Mouse (Mus musculus) embryo, embryonic 10 days (tissue): Measurements from ENCODE around the gene Nprl2.

Experiments
- DNase-seq: peaks from one replicate; pipeline ENCODE4 v3.0.0-alpha.2; 2015; ENCODE audit warnings: low spot score

The Nprl2 gene

DNA sequence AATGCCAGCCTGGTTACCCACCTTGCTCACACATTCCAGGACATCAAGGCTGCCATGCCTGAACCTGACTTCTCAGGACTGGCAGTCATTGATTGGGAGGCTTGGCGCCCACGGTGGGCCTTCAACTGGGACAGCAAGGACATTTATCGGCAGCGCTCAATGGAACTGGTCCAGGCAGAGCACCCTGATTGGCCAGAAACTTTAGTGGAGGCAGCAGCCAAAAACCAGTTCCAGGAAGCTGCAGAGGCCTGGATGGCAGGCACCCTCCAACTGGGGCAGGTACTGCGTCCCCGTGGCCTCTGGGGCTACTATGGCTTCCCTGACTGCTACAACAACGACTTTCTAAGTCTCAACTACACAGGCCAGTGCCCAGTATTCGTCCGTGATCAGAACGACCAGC, 35.8 kb downstream of the Nprl2 start:
- no peak for DNase-seq

DNA sequence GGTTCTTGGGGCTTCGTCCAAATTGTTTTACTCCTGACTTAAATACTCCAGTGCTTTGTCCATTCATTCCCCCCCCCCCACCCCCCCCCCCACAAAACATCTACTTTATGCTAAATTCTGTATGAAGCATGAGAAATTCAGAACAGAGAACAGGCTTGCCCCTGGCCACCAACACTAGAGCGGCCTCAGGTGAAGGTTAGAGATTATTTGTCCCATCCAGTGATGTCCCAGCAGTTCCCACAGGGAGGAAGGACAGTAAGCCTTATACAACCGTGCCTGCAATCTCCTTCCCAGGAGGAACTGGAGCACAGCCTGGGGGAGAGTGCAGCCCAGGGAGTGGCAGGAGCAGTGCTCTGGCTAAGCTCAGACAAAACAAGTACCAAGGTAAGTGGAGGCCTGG, 36.6 kb downstream of the Nprl2 start, which contains the start of gene Naa80:
Naa80 (plus strand) TSS at position 301 of the 400 bp plus-strand sequence.
- no peak for DNase-seq

DNA sequence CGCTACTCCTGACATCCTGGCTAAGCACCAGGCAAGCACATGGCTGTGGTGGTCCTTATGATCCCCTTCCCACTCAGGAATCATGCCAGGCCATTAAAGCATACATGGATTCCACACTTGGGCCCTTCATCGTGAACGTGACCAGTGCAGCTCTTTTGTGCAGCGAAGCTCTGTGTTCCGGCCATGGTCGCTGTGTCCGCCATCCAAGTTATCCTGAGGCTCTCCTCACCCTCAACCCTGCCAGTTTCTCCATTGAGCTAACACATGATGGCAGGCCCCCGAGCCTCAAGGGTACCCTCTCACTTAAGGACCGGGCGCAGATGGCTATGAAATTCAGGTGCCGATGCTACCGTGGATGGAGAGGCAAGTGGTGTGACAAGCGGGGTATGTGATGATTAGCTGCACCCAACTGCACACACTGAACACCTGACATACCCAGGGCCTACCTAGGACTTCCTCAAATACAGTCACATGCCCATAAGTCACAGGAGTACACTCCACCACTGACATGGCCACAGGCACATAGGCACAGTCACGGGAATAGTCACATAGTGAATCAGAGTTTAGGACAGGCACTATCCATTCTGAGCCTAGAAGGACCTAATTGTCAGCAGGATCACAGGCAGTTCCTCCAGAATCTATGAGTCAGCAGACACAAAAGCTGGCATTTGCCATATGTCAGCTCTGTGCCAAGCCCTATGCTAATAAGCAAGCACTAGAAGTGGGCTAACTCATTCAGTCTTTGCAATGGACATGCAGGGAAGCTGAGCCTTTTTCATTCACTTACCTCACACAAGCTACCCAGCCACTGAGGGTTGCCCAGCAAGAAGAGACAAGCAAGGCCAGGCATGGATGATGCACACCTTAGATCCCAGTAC, 37.2 kb downstream of the Nprl2 start:
- DNase-seq, result no peak

DNA sequence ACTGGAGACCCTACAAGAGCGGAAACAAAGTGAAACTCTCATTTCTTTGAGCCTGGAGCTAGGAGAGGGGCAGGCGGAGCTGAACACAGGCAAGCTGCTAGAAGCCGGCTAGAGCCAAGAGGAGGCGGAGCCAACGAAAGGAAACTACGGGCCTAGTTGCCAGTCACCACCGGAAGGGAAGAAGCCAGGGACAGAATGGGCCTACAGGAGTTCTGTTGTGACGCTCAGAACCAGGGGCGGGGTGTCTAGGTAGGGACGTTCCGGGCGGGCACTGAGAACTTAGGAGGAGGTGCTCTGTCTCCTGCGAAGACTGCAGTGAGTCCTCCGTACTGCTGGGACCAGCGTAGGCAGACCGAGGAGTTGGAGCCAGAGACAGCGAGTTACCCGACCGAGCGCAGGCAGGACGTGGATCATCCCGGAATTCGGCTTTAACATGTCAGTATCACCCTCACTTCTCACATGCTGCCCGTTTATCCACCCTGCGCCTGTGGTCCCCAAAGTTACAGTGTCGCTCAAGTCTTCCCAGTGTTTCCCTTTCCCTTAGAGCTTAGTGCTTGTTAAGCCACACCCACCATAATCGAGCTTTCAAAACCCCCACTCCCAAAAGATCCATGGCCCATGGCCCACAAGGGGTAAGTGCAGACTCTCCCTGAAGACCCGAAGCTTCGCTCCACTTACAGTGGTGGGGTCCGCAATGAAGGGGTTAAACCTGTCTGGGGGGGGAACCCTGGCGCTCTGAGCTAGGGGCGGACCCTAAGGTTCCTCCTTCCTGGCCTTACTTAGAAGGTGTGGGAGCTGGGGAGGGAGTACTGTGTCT, 38.7 kb downstream of the Nprl2 start, which contains the start of gene Hyal3:
Hyal3 (plus strand) TSS at position 318 of the 817 bp plus-strand sequence.
- peak; percentile 93 for DNase-seq

DNA sequence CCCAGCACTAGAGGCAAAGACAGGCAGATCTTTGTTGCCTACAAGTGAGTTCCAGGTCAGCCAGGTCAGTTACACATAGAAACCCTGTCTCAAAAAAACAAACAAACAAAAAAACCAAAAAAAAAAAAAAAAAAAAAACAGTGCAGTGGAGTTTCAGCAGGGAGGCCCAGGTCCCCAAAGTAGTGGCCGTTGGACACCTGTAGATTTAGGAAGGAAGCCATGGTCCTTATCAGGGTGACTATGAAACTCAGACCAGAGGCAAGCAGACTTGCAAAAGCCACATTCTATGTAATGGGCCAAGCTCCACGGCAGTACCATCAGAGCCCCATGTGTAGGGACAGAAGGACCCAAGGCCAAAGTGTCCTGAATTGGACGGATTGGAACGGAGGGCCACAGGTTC, 39.6 kb downstream of the Nprl2 start:
- no peak for DNase-seq

DNA sequence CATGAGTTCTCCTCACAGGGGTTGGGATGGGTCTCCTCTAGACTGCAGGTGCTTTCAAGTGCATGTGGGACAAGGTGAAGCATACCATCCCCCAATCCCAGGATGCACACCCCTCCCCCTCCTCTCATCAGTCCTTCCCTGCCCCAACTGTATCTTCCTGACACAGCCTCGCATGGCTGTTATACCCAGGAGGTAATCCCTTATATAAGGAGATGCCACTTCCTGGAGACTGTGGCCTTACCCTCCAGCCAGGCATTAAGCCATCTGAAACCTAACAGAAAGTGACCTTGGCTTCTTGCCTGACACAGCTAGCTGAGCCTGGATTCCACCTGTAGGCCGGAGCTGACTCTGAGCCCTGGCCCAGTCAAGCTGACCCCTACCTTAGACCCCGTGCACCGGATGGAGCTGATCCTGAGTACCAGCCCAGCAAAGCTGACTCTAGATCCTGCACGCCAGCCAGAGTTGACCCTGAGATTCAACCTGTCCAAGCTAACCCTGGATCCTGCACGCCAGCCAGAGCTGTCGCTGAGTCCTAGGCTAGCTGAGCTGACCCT, 40.6 kb downstream of the Nprl2 start:
- no peak for DNase-seq

DNA sequence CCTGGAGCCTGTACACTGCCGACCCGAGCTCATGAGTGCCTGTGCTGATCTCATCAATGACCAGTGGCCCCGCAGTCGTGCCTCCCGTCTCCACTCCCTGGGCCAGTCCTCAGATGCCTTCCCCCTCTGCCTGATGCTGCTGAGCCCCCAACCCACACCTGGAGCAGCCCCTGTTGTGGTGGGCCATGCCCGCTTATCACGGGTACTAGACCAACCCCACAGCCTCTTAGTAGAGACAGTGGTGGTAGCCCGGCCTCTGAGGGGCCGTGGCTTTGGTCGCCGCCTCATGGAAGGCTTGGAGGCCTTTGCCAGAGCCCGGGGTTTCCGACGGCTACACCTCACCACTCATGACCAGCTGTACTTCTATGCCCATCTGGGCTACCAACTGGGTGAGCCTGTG, 41.1 kb downstream of the Nprl2 start:
- DNase-seq, result no peak

DNA sequence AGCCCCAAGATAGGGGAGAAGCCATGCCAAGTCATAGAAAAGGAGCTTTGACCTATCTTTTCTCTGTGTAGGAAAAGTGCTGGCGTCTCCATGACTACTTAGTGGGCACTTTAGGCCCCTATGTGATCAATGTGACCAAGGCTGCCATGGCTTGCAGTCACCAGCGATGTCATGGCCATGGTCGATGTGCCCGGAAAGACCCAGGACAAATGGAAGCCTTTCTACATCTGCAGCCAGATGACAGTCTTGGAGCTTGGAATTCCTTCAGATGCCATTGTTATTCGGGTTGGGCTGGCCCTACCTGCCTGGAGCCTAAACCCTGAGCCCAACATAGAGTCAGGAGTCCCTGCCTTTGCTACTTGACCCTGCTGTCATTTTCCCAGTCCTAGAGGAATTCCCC, 44.5 kb downstream of the Nprl2 start:
- DNase-seq, result no peak

DNA sequence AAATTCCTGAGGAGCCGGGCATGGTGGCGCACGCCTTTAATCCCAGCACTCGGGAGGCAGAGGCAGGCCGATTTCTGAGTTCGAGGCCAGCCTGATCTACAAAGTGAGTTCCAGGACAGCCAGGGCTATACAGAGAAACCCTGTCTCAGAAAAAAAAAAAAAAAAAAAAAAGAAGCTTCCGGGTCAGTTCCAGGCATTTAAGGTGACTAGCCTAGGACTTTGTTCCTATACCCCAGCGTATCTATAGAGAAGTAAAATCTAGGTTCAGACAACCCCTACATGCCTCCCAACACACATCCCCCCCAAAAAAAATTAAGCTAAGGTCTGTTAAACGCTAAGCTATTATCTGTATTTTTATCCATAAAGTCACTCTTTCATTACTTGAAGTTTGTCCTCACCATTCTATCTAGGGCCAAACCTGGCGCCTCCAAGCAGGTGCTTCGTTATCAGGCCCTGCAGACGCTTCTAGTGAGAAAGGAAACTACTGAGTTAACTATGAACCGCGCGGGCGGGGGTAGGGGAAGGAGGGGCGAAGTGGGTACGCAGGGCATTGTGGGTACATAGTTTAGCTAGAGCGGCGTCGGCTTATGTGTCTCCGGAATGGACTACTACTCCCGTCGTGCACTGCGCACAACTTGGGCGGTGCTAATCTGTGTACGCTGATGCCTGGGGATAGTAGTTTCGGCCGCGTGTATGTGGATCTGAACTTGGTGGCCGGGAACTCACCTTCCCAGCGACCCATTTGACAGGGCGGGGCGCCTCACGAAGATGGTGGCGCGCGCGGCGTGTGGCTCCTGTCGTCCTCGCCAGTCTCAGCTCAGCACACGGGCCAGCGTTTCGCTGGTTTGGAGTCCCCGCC, 45.2 kb downstream of the Nprl2 start, which contains the start of gene Ifrd2:
Ifrd2 (plus strand) TSS at position 669 of the 859 bp plus-strand sequence.
- peak; percentile 100 for DNase-seq

DNA sequence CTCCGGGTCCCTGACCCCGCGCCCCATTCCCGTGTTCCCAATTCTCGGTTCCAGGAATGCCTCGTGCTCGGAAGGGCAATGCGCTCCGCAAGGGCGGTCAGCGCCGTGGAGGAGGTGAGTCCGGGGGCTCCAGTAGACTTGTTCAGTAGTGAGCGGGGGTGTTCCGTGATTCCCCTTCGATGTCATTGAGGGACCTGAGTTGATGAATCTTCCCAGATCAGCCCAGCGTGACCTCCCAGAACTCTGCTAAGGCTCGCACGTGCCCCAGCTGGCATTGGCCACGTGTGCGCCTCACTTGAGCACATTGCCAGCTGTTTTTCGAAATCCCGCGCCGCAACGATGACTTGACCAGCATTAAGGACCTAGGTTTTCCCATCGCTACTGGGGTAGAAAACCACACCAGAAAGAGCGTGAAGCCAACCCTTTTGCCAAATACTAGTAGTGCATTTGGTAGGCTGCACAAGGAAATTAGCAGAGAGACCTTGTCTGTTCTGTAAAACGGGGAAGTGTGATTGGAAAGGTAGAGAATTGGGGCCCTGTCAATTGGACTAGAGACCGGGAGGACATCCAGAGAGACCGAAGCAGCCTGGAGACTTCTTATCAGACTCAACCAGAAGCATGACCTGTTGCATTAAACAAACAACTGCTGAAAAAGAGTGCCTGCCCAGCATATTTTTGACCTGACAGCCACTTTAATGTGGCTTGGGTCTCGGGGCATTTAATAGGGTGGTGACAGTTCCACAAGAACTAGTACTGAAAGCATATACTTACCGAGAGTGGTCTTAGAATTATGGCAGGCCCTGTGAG, 46.0 kb downstream of the Nprl2 start:
- peak; percentile 80 for DNase-seq

DNA sequence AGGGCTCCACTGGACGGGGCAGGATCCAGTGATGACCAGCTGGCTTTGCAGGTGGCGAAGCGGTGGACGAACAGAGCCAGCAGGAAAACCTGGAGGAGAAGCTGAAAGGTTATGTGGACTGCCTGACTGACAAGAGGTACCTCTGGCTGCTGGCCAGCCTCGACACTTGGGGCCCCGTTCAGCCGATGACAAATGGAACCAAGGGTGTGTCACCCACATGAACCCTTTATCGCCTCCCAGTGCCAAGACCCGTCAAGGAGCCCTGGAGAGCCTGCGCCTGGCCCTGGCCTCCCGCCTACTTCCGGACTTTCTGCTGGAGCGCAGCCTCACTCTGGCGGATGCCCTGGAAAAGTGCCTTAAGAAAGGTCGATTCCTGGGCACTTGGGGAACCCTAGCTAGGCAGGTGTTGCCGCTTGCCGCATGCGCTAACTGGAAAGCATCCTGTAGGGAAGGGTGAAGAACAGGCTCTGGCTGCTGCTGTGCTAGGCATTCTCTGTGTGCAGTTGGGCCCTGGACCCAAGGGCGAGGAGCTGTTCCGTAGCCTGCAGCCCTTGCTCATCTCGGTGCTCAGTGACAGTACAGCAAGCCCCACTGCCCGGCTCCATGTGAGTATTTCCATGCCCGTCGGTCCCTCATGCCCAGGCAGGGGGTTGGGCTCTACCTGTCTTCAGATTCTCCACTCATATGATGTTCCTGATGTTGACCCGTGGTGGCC, 48.2 kb downstream of the Nprl2 start:
- DNase-seq, result no peak

DNA sequence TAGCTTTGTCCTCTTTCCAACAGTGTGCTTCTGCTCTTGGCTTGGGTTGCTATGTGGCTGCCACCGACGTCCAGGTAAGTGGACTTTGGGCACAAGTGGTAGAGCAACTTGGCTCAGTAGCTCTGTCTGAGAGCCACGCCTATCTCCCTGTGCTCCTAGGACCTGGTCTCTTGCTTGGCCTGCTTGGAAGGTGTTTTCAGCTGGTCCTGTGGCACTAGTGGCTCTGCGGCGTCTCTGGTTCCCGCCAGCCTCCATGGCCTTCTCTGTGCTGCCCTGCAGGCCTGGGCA, 48.7 kb downstream of the Nprl2 start:
- DNase-seq, result no peak

DNA sequence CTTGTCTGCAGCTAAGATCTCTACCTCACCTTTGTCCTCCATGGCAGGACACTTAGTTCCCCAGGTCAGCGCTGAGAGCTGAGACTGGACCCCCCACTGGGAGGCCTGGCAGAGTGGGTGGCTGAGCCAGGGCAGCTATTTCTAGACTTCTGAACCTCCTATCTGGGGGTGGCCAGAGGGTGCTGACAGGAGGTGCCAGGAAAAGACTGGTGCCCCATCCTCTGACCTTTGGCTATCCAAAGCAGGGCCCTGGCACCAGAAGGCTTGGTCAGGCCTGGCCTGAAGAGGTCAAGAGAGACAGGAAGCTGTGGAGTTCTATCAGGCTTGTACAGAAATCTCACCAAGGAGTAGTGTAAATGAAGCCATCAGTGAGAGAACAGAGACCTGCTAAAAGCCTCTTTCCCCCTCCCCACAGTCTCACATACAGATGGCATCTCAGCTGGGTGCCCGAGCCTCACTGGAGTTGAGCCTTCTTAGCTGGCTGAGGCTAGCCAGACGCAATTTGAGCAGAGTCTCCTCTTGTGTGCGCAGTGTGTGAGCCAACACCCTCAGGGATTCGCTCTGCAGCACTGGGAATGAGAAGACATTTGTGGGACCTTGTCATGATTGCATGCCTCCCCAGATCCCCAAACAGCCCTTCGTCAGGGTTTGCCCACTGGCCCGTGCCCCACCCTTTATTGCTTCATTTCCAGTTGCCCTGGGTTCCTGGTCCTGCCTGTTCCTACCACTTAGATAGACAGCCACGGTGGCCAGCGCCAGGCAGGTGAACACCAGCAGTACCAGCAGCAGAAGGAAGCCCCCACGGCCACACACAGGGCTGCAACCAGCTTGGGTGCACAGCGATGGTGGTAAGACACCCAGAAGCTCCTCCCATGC, 51.3 kb downstream of the Nprl2 start:
- DNase-seq, result no peak

DNA sequence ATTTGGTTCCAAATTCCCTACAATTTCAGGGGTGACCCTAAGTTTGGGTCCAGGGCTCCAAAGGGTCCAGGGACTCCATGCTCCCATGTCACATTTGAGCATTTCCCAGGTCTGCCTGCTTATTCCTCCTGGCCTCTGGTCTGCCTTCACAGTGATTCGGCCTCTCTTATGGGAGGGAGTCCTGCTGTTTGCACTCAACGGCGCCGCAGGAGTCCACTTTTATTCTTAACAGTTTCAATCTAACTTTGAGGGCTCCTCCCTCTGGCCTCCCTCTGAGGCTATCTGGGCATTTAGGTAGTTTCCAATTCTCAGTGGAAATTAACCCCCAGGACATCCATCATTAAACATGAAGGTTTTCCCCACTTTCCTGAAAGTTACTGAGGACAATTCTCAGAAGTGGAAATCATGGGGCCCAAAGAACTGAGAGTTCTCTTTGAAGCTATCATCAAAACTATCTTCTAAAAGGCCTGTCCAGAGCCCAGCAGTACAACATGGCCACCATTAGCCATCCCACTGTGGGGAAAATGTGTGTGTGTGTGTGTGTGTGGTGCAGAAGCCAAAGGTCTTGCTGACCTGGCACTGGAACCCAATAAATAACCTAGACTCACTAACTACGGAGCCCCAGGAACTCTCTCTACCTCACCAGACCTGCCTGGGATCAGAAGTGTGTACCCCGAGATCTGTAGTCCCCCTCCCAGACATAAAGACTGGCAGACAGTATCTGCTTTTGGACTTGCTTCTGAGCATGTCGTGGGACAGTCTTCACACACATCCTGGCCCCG, 52.4 kb downstream of the Nprl2 start:
- no peak for DNase-seq
